Mouse (Mus musculus): Measurements from ENCODE around the gene Crip1.

GRCm38 (mm10) chr12:113181020-113181419 is 34.9 kb downstream of the Crip1 start:
- no peak for TF ChIP-seq POLR2A (IDR thresholded peaks at IDR 0.05; ENCODE audit: borderline replicate concordance, insufficient read depth, low read length)
- TF ChIP-seq CTCF (IDR thresholded peaks at IDR 0.05; ENCODE audit: borderline replicate concordance, insufficient read depth, low read depth, low read length): no peak
